Comparison of ENCODE assay signal across 15 mouse cellular contexts in genomic region chr16:87720851-87721409, GRCm38 (mm10).
"Had no signal": no experiment of that assay in that cellular context is flagged by ENCODE, and none has a peak within 500 bp of the region (broad histone marks: within the 10 kb centered on the region; RNA-seq: fewer than 3 reads in every experiment).

No protein-coding gene starts in this region.

- DNase-seq: kidney, postnatal 10 days; kidney, postnatal 36 days; left cerebral cortex, postnatal 4 days; liver, postnatal 0 days; lung, postnatal 10 days; lung, postnatal 36 days; thymus, adult 18-20 months had no signal

- H3K9ac ChIP-seq: kidney, embryonic 15.5 days; limb, embryonic 12.5 days; limb, embryonic 15.5 days; liver, embryonic 14.5 days; liver, postnatal 0 days; lung, embryonic 15.5 days; midbrain, embryonic 13.5 days had no signal

- H3K4me3 ChIP-seq: kidney, embryonic 15.5 days; limb, embryonic 12.5 days; limb, embryonic 15.5 days; lung, embryonic 15.5 days; megakaryocyte, embryonic 14.5 days; midbrain, embryonic 10.5 days; midbrain, embryonic 13.5 days had no signal

- H3K4me1 ChIP-seq: midbrain, embryonic 10.5 days had no signal

- H3K9me3 ChIP-seq: kidney, embryonic 15.5 days; limb, embryonic 12.5 days; limb, embryonic 15.5 days; lung, embryonic 15.5 days; megakaryocyte, embryonic 14.5 days; midbrain, embryonic 10.5 days; midbrain, embryonic 13.5 days had no signal

- H3K27ac ChIP-seq: kidney, embryonic 15.5 days; limb, embryonic 12.5 days; limb, embryonic 15.5 days; liver, embryonic 14.5 days; lung, embryonic 15.5 days; midbrain, embryonic 10.5 days; midbrain, embryonic 13.5 days had no signal

- H3K27me3 ChIP-seq: kidney, embryonic 15.5 days; limb, embryonic 12.5 days; limb, embryonic 15.5 days; lung, embryonic 15.5 days; megakaryocyte, embryonic 14.5 days; midbrain, embryonic 13.5 days had no signal
